Mouse (Mus musculus) cortical plate, adult 2 months (tissue): ENCODE data around the gene Eml6. TPM values are rescaled to one million over a fixed set of nuclear protein-coding genes. Genes with fewer than 3 reads are reported as not detected.
"Not testable (repeated sequence)": the region's sequence is repeated elsewhere in the genome, so short reads cannot be mapped to it uniquely, and the experiment has no call there.

ENCODE experiments used
- H3K27ac ChIP-seq: fragments of 200-500 bp; 2 replicates; pipeline ENCODE4 v1.5.1; 2012; ENCODE audit warnings: low read length, control low read depth, inconsistent platforms; ENCODE audit not compliant: insufficient read depth
- H3K4me1 ChIP-seq: fragments of 200-500 bp; 2 replicates; pipeline ENCODE4 v1.6.1; 2011; ENCODE audit warnings: low read length; ENCODE audit not compliant: control insufficient read depth, insufficient read depth
- H3K4me3 ChIP-seq: fragments of 200-500 bp; 2 replicates; pipeline ENCODE4 v1.5.1; 2011; ENCODE audit warnings: mild to moderate bottlenecking, low read length, control low read depth; ENCODE audit not compliant: insufficient read depth
- CTCF ChIP-seq: fragments of 200-500 bp; IDR thresholded peaks from 2 replicates; pipeline ENCODE4 v1.5.1; 2011; ENCODE audit warnings: mild to moderate bottlenecking, control low read depth, low read length; ENCODE audit not compliant: insufficient read depth; ENCODE audit errors: extremely low read depth
- POLR2A ChIP-seq: fragments of 200-500 bp; IDR thresholded peaks from 2 replicates; pipeline ENCODE4 v1.6.1; 2011; ENCODE audit warnings: mild to moderate bottlenecking, low read length, control low read depth; ENCODE audit not compliant: insufficient read depth; ENCODE audit errors: extremely low read depth
- polyA plus RNA-seq: library from polyadenylated mRNA; depleted of rRNA; stranded (reverse); fragments of >200 nt; gene quantifications from 2 replicates; pipeline ENCODE4 v1.2.3, GENCODE M21; 2012

The Eml6 gene
- polyA plus RNA-seq, 1 experiment, result 26.0 TPM

GRCm38 (mm10) chr11:29913180-29913579 lies 112.7 kb downstream of the Eml6 start:
- no peaks in the 10 kb centered on the region for H3K4me1 ChIP-seq
- H3K27ac ChIP-seq, result no peak overlapping the region
- H3K4me3 ChIP-seq, result no peak overlapping the region
- TF ChIP-seq CTCF (no peak), POLR2A (no peak)

GRCm38 (mm10) chr11:29909330-29909729 lies 116.5 kb downstream of the Eml6 start:
- no peaks in the 10 kb centered on the region for H3K4me1 ChIP-seq
- H3K27ac ChIP-seq, result no peak overlapping the region
- TF ChIP-seq POLR2A, result no peak
- TF ChIP-seq CTCF, result no peak
- no peak overlapping the region for H3K4me3 ChIP-seq

- TF ChIP-seq CTCF, result peak; percentile 71
- no peak for TF ChIP-seq POLR2A
- H3K27ac ChIP-seq, result no peak overlapping the region
- H3K4me1 ChIP-seq, result no peaks in the 10 kb centered on the region; the same call in none of the 2 replicates
- no peak overlapping the region for H3K4me3 ChIP-seq
Observed at GRCm38 (mm10) chr11:29885160-29885559, 140.7 kb downstream of the Eml6 start.

- H3K27ac ChIP-seq, result no peak overlapping the region
- no peak overlapping the region for H3K4me3 ChIP-seq
- no peak for TF ChIP-seq CTCF
- no peak for TF ChIP-seq POLR2A
- no peaks in the 10 kb centered on the region; the same call in none of the 2 replicates for H3K4me1 ChIP-seq
Observed at GRCm38 (mm10) chr11:29884355-29884754, 141.5 kb downstream of the Eml6 start.

GRCm38 (mm10) chr11:29883024-29883423 lies 142.8 kb downstream of the Eml6 start:
- H3K4me1 ChIP-seq, result peaks cover 2% of the 10 kb centered on the region
- no peak overlapping the region for H3K4me3 ChIP-seq
- TF ChIP-seq CTCF (no peak), POLR2A (no peak)

GRCm38 (mm10) chr11:29879641-29880040 lies 146.2 kb downstream of the Eml6 start:
- Histone ChIP-seq H3K4me3 (no peak overlapping the region), H3K4me1 (peaks cover 2% of the 10 kb centered on the region), H3K27ac (no peak overlapping the region)
- TF ChIP-seq POLR2A (no peak), CTCF (no peak)

More at GRCm38 (mm10) chr11:29883024-29883423, 142.8 kb downstream of the Eml6 start:
- H3K27ac ChIP-seq, result no peak overlapping the region

- no peak for TF ChIP-seq POLR2A
- TF ChIP-seq CTCF, result no peak
- Histone ChIP-seq H3K27ac (no peak overlapping the region), H3K4me3 (no peak overlapping the region), H3K4me1 (peaks cover 2% of the 10 kb centered on the region)
Observed at GRCm38 (mm10) chr11:29877981-29878380, 147.9 kb downstream of the Eml6 start.

GRCm38 (mm10) chr11:29877280-29877679 lies 148.6 kb downstream of the Eml6 start:
- Histone ChIP-seq H3K4me3 (no peak overlapping the region), H3K27ac (no peak overlapping the region), H3K4me1 (peaks cover 2% of the 10 kb centered on the region)
- no peak for TF ChIP-seq POLR2A
- TF ChIP-seq CTCF, result no peak

GRCm38 (mm10) chr11:29874781-29875180 lies 151.1 kb downstream of the Eml6 start:
- not testable (repeated sequence) for H3K4me1 ChIP-seq, H3K4me3 ChIP-seq, H3K27ac ChIP-seq

GRCm38 (mm10) chr11:29870174-29870573 lies 155.7 kb downstream of the Eml6 start:
- Histone ChIP-seq H3K4me3 (no peak overlapping the region), H3K27ac (no peak overlapping the region), H3K4me1 (no peaks in the 10 kb centered on the region)
- TF ChIP-seq CTCF (no peak), POLR2A (no peak)
